Mouse (Mus musculus): ENCODE results near the gene Mgrn1.

The Mgrn1 gene

GRCm38 (mm10) chr16:4940311-4940850 lies 54.3 kb downstream of the Mgrn1 start:
- no peak for DNase-seq (ENCODE audit: low spot score)

DNA sequence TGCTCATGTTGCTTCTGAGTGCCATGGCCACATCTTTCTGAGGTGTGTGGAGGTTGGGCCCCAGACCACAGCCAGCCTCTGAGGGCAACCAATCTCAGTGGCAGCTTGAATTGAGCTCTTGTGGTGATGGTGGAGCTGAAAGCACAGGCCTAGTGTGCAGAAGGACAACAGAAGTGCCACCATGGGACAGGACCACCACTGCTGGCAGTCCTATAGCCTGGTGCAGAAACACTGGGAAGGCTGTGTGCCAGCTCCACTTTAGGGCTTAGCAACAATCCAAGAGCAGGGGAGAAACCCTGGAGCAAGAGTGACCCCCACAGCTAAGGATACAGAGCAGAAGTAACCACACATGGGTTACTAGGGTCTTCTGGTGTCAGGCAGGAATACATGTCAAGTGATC lies 55.0 kb downstream of the Mgrn1 start:
- DNase-seq (ENCODE audit: low spot score): no peak

DNA sequence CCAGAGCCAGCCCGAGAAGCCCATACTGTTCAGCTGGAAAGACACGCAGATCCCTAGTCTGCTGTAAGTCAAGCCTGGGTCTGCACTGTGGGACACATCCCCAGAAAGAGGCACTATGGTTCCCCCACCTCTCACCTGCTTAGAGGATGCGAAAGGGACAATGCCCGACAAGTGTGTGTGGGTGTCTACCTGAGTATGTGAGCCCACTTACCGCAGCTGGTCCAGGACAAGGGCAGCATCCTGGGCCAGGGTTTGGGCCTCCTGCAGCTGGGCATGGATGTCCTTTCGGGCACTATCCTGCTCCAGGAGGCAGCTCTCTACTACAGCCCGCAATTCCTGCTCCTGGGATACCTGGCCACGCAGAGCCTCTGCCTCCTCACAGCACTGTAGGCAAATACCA lies 56.8 kb downstream of the Mgrn1 start:
- no peak for DNase-seq (ENCODE audit: low spot score)

DNA sequence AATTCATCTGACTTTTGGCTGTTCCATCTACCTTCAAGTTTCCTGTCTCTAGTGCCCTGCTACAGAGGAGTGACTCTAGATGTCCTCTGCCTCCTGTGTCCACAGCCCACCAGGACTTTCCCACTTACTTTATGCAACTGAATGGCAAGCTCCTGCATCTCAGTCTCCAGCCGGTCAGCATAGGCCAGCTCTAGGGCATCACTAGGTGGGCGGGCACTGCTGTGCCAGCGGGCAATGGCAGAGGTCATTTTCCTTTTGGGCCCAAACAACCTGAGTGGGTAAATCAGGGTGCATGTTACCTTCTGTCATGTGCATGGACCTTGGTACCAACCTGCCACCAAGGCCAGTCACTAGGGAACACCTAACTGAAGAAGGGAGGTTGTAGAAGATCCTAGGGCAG lies 57.4 kb downstream of the Mgrn1 start:
- no peak for DNase-seq (ENCODE audit: low spot score)

DNA sequence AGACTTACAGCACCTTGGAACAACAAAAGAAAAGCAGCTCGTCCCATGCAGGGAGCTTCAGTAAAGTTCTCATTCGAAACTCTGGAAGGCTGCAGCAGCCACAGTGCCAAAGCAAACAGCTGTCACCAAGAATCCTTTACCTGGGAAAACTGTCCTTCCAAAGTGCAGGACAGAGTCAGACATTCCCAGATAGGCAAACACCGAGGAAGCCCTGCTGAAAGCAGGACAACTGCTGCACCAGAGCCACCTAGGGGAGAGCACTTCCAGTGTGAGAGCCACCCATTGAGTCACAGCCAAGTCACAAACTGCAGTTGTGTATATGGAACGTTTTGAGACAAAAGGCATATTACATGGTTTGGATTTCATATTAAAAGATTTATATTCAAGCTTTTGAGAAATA lies 59.4 kb downstream of the Mgrn1 start:
- DNase-seq (ENCODE audit: low spot score): no peak

- no peak for DNase-seq (ENCODE audit: low spot score)
These were observed 60.1 kb downstream of the Mgrn1 start for GRCm38 (mm10) chr16:4946155-4946554.

GRCm38 (mm10) chr16:4947378-4947777 lies 61.3 kb downstream of the Mgrn1 start:
- no peak for DNase-seq (ENCODE audit: low spot score)

DNA sequence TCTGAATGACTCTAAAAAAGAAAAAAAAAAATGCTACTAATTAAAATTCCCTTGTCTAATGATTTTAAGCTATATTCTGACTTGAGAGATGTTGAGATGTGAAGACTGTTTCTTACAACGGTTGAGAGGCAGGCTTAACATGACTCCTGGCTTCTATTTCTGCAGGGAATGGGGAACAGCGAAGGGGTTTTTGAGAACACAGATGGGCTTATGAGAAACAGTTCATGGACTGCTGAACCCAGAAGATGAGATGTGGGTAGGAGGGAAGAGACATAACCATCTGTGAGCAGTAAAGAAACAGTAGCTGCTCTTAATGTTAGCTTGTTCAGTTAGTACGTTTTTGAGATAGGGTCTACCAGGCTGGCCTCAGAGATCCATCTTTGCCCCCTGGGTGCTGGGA lies 70.6 kb downstream of the Mgrn1 start:
- DNase-seq (ENCODE audit: low spot score): no peak

GRCm38 (mm10) chr16:4957446-4957845 lies 71.4 kb downstream of the Mgrn1 start:
- DNase-seq (ENCODE audit: low spot score): no peak

DNA sequence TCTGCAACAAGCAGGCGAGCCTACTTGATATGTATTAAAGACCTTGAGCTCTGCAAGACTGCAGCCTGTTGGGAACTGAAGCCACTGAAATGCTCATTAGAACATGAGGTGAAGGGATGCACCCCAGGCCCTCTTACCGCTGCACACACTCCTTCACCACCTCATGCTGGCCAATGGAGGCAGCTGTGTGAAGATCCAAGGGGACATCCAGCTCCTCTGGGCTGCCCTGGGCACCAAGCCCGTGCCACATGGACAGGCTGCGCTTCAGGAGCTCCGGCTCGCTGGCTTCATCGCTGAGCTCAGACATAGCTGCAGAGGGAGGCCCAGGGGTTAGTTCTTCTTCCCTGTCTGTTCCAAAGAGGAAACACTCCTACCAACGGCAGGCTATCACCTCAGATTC lies 74.2 kb downstream of the Mgrn1 start:
- DNase-seq (ENCODE audit: low spot score): no peak

DNA sequence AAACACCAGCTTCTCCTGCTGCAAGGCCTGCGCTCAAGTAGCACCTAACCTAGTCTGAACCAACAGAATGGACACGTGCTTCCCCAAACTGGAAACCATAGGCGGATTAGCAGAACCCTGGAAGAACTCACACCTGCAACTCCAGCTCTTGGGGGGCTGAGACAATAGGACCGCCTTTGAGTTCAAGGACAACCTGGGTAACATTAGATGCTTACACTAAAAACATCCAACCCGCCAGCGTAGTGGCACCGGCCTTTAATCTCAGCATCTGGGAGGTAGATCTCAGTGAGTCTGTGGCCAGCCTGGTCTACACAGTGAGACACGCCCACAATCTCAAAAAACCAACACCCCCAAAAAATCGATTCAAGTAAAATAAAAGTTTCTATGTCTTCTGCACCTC lies 77.3 kb downstream of the Mgrn1 start:
- DNase-seq (ENCODE audit: low spot score): no peak

- DNase-seq (ENCODE audit: low spot score): peak; percentile 97
These were observed 78.0 kb downstream of the Mgrn1 start, which contains the start of gene Anks3 for GRCm38 (mm10) chr16:4963797-4964709. Gene Anks3 (minus strand): TSS chr16:4964205.

GRCm38 (mm10) chr16:4964731-4965391 lies 78.8 kb downstream of the Mgrn1 start:
- no peak for DNase-seq (ENCODE audit: low spot score)

DNA sequence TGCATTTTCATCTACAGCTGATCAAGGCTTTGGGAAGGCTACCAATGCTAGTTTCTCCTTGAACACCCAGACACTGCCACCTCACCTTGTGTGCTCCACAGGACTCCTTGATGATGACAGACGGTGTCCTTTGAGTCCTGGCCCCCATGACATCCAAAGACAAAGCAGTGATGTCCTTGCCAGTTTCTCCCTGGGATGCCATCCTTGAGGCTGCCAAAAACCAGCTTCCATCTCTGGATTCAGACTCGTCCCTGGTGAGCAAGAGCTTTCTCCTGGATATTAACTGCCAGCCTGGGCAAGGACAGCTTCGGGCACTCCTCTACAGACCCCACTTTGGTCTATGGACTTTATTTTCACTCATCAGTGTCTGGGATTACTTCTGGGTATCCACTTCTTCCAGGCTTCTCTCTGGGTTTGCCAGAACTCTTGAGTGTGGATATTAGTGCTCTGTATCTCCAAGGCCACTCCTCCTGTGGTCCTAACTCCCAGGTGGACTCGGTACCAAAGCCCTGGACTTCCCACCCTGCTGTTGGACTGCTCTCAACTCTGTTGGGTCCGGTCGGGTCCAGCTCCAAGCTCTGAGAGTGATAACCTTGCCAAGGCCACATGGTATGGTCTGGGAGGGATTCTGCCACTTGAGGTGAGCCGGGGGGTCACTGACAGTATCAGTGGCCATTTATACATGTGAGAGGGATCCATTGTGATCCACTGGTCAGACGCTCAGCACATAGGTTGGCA lies 79.5 kb downstream of the Mgrn1 start:
- DNase-seq (ENCODE audit: low spot score): no peak

GRCm38 (mm10) chr16:4968426-4968825 lies 82.4 kb downstream of the Mgrn1 start:
- no peak for DNase-seq (ENCODE audit: low spot score)

- no peak for DNase-seq (ENCODE audit: low spot score)
These were observed 83.2 kb downstream of the Mgrn1 start for GRCm38 (mm10) chr16:4969055-4969843.

- DNase-seq (ENCODE audit: low spot score): no peak
These were observed 85.6 kb downstream of the Mgrn1 start for GRCm38 (mm10) chr16:4971626-4972025.

- DNase-seq (ENCODE audit: low spot score): no peak
These were observed 88.5 kb downstream of the Mgrn1 start for GRCm38 (mm10) chr16:4974521-4974920.

- DNase-seq (ENCODE audit: low spot score): no peak
These were observed 90.1 kb downstream of the Mgrn1 start for GRCm38 (mm10) chr16:4976180-4976579.

DNA sequence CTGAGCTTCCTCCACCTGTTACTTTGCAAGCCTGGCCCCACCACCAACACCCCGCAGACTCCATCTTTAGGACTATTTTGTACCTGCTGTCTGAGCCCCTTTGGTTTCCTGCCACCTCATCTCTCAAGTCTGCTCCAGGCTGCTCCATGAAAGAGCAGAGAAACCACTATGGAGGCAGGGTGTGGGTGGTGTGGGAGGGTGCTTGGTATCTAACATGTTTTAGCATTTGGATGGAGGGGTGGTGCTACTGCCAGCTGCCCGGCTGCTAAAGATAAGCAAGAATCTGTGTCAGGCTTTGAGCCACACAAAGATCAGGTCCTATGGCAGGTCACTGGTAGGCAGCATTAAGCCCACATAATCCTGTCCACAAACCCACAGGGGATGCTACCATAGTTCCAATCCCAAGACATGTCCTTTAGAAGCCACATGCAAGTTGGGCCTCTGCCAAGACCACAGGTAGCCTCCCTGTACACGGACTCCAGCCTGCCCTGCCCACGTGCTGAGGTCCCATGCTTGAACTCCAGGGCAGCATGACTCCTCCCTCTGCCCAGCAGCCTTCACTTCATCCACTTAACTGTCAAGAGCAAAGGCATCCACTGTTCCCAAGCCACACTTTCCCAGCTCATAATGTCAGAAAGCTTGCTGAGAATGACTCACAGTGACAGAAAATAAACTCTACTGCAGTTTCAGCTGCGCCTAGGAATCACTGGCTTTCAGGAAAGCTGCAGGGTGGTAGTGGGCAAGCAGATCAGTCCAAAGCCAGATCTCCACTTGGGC lies 92.4 kb downstream of the Mgrn1 start:
- DNase-seq (ENCODE audit: low spot score): no peak

All from ovary, postnatal 36 days (tissue).